Mouse (Mus musculus) heart, postnatal 4 days (tissue): ENCODE data around the gene Kctd8. TPM values are rescaled to one million over a fixed set of nuclear protein-coding genes. Genes with fewer than 3 reads are reported as not detected.

Experiments used
- DNase-seq: peaks from one replicate; pipeline ENCODE4 v3.0.0; 2021
- microRNA-seq, 2 experiments: library from miRNA; unstranded; fragments of <30 nt; microRNA quantifications; one replicate each; pipeline ENCODE4 v1.2.0; 2021 to 2022
- total RNA-seq, 2 experiments: library from RNA; stranded (reverse); gene quantifications; 2 replicates each; pipeline ENCODE4 v1.2.3; 2021

Gene Kctd8
- total RNA-seq, 2 experiments from 2014 or later = 0.50 to 0.79 TPM

- no peak for DNase-seq
These were observed 185.0 kb downstream of the Kctd8 start for GRCm38 (mm10) chr5:69156489-69156888.

GRCm38 (mm10) chr5:69145827-69146226, 195.7 kb downstream of the Kctd8 start:
- DNase-seq = no peak

GRCm38 (mm10) chr5:69141082-69141481, 200.4 kb downstream of the Kctd8 start:
- no peak for DNase-seq

DNA sequence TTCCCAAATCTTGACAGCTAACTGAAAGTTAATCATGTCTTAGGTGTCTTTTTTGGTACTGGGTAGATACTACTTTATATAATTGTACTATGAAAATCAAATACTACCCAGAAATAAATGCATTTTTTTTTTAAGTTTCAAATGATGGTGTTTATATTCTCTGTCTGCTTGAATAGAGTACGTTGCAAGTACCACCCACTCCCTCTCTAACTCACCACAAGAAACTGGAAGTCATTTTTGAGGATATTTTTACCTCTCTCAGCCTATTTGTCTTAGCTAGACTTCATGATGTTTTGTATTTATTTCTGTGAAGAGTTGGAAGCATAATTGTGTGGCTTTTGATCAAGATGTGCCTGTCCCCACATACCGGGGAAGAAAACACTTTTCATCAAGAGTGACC, 232.8 kb downstream of the Kctd8 start:
- no peak for DNase-seq

DNA sequence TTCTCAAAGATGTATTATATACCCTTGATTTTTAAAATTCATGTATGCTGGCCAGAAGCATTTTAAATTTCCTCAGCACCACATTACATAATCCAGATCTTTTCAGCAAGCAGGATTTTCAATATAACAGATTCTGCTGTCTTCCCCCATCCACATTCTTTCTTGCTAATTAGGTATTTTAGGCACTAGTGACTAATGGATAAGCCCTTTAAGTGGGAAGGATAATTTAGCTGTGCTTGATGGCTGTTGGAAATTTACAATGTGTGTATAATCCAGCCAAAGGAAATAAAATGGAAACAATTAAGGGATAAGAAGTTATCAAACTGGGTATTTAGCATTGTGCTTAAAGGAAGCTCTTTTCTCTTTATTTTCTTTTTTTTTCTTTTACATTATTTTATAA, 252.6 kb downstream of the Kctd8 start:
- DNase-seq = no peak

Small RNAs within 50 kb of the gene (microRNA-seq; reads per million reads assigned to microRNA genes)
- 0 reads per million in 2 experiments for gene Gm24368

Other genes starting within 250 kb of the Kctd8 start
- gene Yipf7, start 201.0 kb upstream of the Kctd8 start, total RNA-seq = 100 to 1,000 TPM; 100 to 110 TPM
- gene Guf1, start 215.2 kb upstream of the Kctd8 start, total RNA-seq = 10 to 100 TPM; 30.3 to 33.2 TPM